Mouse (Mus musculus) adrenal gland, postnatal 4 days (tissue): ENCODE data around the gene Arhgap15. TPM values are rescaled to one million over a fixed set of nuclear protein-coding genes. Genes with fewer than 3 reads are reported as not detected.

ENCODE experiments used
- DNase-seq, 2 experiments: peaks; one replicate each; pipeline ENCODE4 v3.0.0; 2021 to 2022; ENCODE audit warnings: low spot score in 2 of 2, mixed read lengths in 2 of 2
- total RNA-seq, 2 experiments: library from RNA; stranded (reverse); gene quantifications; 2 replicates each; pipeline ENCODE4 v1.2.3; 2021

The Arhgap15 gene
- total RNA-seq, 2 experiments from 2014 or later, result 1.2 to 2.3 TPM

- no peak for DNase-seq
Observed at GRCm38 (mm10) chr2:44347781-44348180, 599.2 kb downstream of the Arhgap15 start.

- DNase-seq, result no peak
Observed at GRCm38 (mm10) chr2:44349101-44349500, 600.5 kb downstream of the Arhgap15 start.

GRCm38 (mm10) chr2:44352885-44353284 is 604.3 kb downstream of the Arhgap15 start:
- DNase-seq, result no peak

GRCm38 (mm10) chr2:44353594-44353993 is 605.0 kb downstream of the Arhgap15 start:
- no peak for DNase-seq

GRCm38 (mm10) chr2:44354786-44355185 is 606.2 kb downstream of the Arhgap15 start:
- no peak for DNase-seq

GRCm38 (mm10) chr2:44355316-44355715 is 606.7 kb downstream of the Arhgap15 start:
- no peak for DNase-seq

GRCm38 (mm10) chr2:44356248-44356886 is 607.7 kb downstream of the Arhgap15 start:
- no peak for DNase-seq

- DNase-seq, result no peak
Observed at GRCm38 (mm10) chr2:44356887-44357251, 608.2 kb downstream of the Arhgap15 start.

- no peak for DNase-seq
Observed at GRCm38 (mm10) chr2:44380225-44380624, 631.6 kb downstream of the Arhgap15 start.

- DNase-seq, result no peak
Observed at GRCm38 (mm10) chr2:44384541-44384940, 635.9 kb downstream of the Arhgap15 start.

- DNase-seq, result no peak
Observed at GRCm38 (mm10) chr2:44389556-44389955, 640.9 kb downstream of the Arhgap15 start.

GRCm38 (mm10) chr2:44393789-44394188 is 645.2 kb downstream of the Arhgap15 start:
- DNase-seq, result no peak

- DNase-seq, result no peak
Observed at GRCm38 (mm10) chr2:44394956-44395501, 646.4 kb downstream of the Arhgap15 start.

- no peak for DNase-seq
Observed at GRCm38 (mm10) chr2:44395577-44395976, 647.0 kb downstream of the Arhgap15 start.

- no peak for DNase-seq
Observed at GRCm38 (mm10) chr2:44397209-44397608, 648.6 kb downstream of the Arhgap15 start.

GRCm38 (mm10) chr2:44397735-44398337 is 649.2 kb downstream of the Arhgap15 start:
- DNase-seq, result no peak

- no peak for DNase-seq
Observed at GRCm38 (mm10) chr2:44399191-44399926, 650.7 kb downstream of the Arhgap15 start.

- DNase-seq, result no peak
Observed at GRCm38 (mm10) chr2:44401704-44402422, 653.2 kb downstream of the Arhgap15 start.

GRCm38 (mm10) chr2:44411660-44412059 is 663.0 kb downstream of the Arhgap15 start:
- no peak for DNase-seq

GRCm38 (mm10) chr2:44416331-44416730 is 667.7 kb downstream of the Arhgap15 start:
- no peak for DNase-seq

GRCm38 (mm10) chr2:44419547-44420225 is 671.1 kb downstream of the Arhgap15 start:
- DNase-seq, result no peak
